Mouse (Mus musculus) CH12F3 (cell line): ENCODE measurements around the gene Lrp2bp.

ENCODE experiments used
- in situ Hi-C: fragments of 300-500 bp; cut with MboI; formaldehyde crosslinking; loops from 2 replicates; pipeline ENCODE4 v1.14.3; 2020; ENCODE audit warnings: low sequenced_read_pairs

Gene Lrp2bp

DNA sequence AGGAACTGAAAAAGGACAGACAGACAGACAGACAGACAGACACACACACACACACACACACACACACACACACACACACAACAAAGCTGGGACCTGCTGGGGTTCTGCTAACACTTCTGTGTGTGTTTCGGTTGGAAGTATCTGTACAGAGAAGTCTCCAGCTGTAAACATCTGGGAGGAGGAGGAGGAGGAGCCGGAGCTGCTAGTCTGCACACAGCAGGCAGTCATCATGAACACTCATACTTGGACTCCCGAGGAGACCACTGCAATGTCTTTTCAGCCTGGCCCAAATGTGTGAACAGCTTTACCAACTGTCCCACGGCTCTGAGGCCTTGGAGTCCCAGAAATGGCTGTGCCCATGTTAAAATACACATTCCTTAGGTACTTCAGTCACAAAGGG, 25.3 kb downstream of the Lrp2bp start:
- in situ Hi-C loops = no loop called here

DNA sequence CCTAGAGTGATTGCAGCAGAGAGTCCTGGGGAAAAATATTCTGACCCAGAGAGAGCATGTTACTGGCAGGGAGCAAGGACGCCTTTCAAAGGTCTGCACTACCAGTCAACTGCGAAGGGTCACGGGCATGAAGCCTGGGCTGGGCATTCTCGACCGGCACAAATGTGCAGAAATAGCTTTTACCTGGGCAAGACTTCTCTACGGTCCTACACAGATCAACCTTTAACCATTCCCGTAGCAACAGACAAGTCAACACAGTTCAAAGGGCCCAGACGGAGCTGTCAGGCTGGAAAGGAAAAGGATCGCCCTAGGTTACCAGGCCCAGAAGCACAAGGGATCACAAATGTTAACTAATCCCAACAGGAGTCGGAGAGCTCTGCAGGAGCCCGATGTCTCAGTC, 37.1 kb downstream of the Lrp2bp start:
- in situ Hi-C loops = no loop called here

DNA sequence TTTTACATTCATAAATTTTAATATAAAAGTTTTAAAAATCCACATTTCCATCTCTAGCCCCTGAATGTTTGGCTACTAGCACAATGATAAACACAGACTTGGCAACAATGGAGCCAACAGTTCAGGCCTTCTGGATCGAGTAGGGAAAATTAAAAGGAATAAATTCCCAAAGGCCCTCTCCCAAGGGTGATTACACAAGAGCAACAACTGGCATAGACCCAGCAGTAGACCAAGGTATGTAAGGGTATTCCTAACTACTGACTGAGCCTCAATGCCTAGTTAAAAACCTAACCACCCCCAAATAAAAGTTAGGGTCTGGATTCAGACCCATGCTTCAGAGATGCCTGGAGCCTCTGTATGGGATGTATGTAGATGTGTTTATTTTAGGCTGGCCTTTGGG, 40.6 kb downstream of the Lrp2bp start:
- in situ Hi-C loops = no loop called here

DNA sequence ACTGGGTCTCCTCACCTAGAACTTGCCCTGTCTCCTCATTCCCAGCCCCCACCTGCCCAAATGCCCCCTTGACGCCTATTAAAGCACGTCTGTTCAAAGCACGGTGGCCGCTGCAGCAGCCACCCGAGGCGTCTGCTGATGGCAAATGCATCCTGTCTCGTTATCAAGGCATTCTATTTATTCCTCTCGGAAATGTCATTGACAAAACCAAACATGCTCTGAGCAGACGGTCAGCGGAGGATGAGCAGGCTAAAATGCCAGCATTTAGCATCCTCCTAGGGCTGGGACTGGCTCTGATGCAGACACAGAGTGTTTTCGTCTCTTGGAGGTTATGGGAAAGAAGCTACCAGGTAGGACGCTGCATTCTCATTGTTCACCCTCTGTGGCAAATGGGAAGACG, 41.2 kb downstream of the Lrp2bp start:
- in situ Hi-C loops = no loop called here

DNA sequence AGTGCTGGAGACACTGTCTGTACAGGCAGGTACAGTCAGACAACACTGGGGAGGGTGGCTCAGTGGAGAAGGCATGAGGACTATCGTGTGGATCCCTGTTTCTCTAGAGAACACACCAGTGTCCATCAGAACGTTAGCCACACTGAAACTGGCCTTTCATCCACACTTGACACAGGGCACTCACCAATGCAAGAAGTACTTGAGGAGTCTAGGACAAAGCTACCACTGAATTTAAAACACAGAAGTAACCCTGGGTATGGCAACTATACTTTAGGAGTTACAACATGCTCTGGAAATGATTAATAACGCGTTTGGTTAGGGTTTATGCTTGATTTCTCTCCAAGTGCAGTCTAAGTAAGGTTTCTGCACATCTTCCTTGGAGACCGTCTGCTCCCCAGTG, 73.7 kb downstream of the Lrp2bp start:
- in situ Hi-C loops = no loop called here

DNA sequence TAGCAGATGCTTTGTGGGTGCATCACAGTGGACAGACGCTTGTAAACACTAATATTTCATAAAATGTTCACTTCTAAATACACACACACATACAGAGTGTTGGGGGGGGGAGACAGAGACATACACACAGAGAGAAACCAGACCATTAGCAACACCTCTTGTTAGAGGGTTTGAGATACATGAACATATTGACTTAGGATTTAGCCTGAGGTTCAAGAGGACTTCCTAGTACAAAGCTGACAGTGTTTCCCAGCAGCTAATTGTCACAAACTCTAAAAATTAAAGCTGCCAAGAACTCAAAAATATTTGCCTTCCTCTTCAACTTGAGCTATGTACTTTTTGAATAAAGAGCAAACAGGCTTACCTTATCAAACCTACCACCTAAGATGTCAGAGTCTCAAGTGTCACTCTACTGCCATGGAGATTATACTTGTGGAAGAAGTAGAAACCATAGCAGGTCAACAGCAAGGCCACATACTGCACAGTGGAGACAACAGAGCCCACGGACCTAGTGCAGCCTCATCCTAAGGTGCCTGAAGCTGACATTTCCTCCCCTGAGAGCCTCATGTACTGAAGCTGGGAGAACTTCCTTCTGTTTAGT, 74.5 kb downstream of the Lrp2bp start:
- in situ Hi-C loops = no loop called here

DNA sequence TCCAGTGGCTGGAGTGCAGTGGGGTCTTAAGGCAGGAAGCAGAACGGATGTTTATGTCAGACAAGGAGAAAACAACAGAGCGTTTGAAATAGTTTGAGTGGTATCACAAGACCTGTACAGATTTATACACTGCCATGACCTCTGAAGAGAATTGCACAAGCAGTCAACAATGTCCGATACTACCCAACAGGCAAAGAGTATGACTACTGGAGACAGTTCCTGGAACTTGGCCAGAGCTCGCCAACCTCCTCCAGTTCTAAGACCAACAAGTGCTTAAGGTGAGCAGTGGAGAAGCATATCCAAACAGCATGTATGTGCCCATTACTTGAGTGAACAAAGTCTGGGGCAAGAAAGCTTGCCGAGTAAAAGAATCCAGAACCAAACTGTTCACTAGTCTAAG, 76.1 kb downstream of the Lrp2bp start:
- in situ Hi-C loops = no loop called here

DNA sequence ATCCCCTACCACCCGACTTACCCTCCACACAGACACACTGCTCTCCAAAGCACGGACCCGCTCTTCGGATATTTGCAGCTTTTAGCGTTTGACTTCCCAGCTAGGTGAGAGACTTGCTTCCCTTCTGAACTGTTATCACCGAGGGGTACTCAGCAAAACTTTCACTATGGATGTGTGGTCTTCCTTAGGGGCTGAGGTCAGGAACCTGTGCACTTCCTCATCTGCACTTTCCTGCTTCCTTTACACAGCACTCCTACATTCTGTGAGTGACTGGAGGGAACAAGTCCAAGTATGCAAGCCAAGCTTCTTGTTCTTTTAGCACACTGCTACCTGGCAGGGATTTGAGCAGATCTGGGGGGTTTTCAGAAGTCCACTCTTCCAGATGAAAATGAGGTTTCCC, 79.8 kb downstream of the Lrp2bp start:
- in situ Hi-C loops = no loop called here
